Mouse (Mus musculus) mouse embryonic stem cell (cell line): ENCODE data around the gene Slc16a2.
"Not testable (repeated sequence)": the region's sequence is repeated elsewhere in the genome, so short reads cannot be mapped to it uniquely, and the experiment has no call there.

ENCODE experiments used
- in situ Hi-C, 2 experiments: fragments of 300-500 bp; cut with MboI; formaldehyde crosslinking; loops; 1 replicate in 1 of 2; 3 replicates in 1 of 2; pipeline ENCODE4 v1.14.3; 2019 to 2020; ENCODE audit warnings: low sequenced_read_pairs in 2 of 2, low pct_unique_long_range_greater_than_20kb in 1 of 2, mixed read lengths in 1 of 2; ENCODE audit not compliant: unreplicated experiment in 1 of 2

Gene Slc16a2

GRCm38 (mm10) chrX:103674674-103675073 lies 147.1 kb downstream of the Slc16a2 start:
- in situ Hi-C loops, result no loop called here

GRCm38 (mm10) chrX:103673761-103674160 lies 148.0 kb downstream of the Slc16a2 start:
- in situ Hi-C loops, result no loop called here

GRCm38 (mm10) chrX:103670245-103670644 lies 151.5 kb downstream of the Slc16a2 start:
- in situ Hi-C loops, result no loop called here

GRCm38 (mm10) chrX:103664445-103664844 lies 157.3 kb downstream of the Slc16a2 start:
- in situ Hi-C loops, result not testable (repeated sequence)

- in situ Hi-C loops, result no loop called here
Observed at GRCm38 (mm10) chrX:103658985-103659384, 162.8 kb downstream of the Slc16a2 start.

GRCm38 (mm10) chrX:103653021-103653420 lies 168.8 kb downstream of the Slc16a2 start:
- in situ Hi-C loops, result no loop called here

GRCm38 (mm10) chrX:103652048-103652447 lies 169.7 kb downstream of the Slc16a2 start:
- in situ Hi-C loops, result no loop called here
